Mouse (Mus musculus): Measurements from ENCODE around the gene Wdr46.

Gene Wdr46

GRCm38 (mm10) chr17:33952879-33953278 is 12.4 kb downstream of the Wdr46 start:
- DNase-seq (ENCODE audit: low spot score), result no peak

GRCm38 (mm10) chr17:33953310-33953709 is 12.8 kb downstream of the Wdr46 start:
- DNase-seq (ENCODE audit: low spot score), result no peak

- DNase-seq (ENCODE audit: low spot score), result no peak
Observed at GRCm38 (mm10) chr17:33953961-33954565, 13.6 kb downstream of the Wdr46 start.

GRCm38 (mm10) chr17:33954646-33955554 is 14.4 kb downstream of the Wdr46 start:
- no peak for DNase-seq (ENCODE audit: low spot score)

GRCm38 (mm10) chr17:33955555-33956214 is 15.2 kb downstream of the Wdr46 start, which contains the start of the genes Vps52 and Rps18:
Vps52 (plus strand) TSS chr17:33955812.
Rps18 (minus strand) TSS chr17:33956001.
- DNase-seq (ENCODE audit: low spot score), result peak; percentile 98

GRCm38 (mm10) chr17:33956336-33956735 is 15.9 kb downstream of the Wdr46 start:
- no peak for DNase-seq (ENCODE audit: low spot score)

GRCm38 (mm10) chr17:33957493-33957892 is 17.0 kb downstream of the Wdr46 start:
- no peak for DNase-seq (ENCODE audit: low spot score)

GRCm38 (mm10) chr17:33958451-33958850 is 18.0 kb downstream of the Wdr46 start:
- DNase-seq (ENCODE audit: low spot score), result no peak

GRCm38 (mm10) chr17:33959135-33959534 is 18.7 kb downstream of the Wdr46 start:
- no peak for DNase-seq (ENCODE audit: low spot score)

GRCm38 (mm10) chr17:33959948-33960347 is 19.5 kb downstream of the Wdr46 start:
- no peak for DNase-seq (ENCODE audit: low spot score)

- no peak for DNase-seq (ENCODE audit: low spot score)
Observed at GRCm38 (mm10) chr17:33962876-33963275, 22.4 kb downstream of the Wdr46 start.

- DNase-seq (ENCODE audit: low spot score), result no peak
Observed at GRCm38 (mm10) chr17:33965082-33965845, 24.8 kb downstream of the Wdr46 start.

- DNase-seq (ENCODE audit: low spot score), result no peak
Observed at GRCm38 (mm10) chr17:33965846-33966550, 25.5 kb downstream of the Wdr46 start.

GRCm38 (mm10) chr17:33968489-33968888 is 28.0 kb downstream of the Wdr46 start:
- peak; percentile 77 for DNase-seq (ENCODE audit: low spot score)

- peak; percentile 73 for DNase-seq (ENCODE audit: low spot score)
Observed at GRCm38 (mm10) chr17:33968927-33969326, 28.5 kb downstream of the Wdr46 start.

- DNase-seq (ENCODE audit: low spot score), result no peak
Observed at GRCm38 (mm10) chr17:33969394-33969793, 28.9 kb downstream of the Wdr46 start.

GRCm38 (mm10) chr17:33972691-33973090 is 32.2 kb downstream of the Wdr46 start:
- DNase-seq (ENCODE audit: low spot score), result no peak

- DNase-seq (ENCODE audit: low spot score), result no peak
Observed at GRCm38 (mm10) chr17:33973572-33973971, 33.1 kb downstream of the Wdr46 start.

- no peak for DNase-seq (ENCODE audit: low spot score)
Observed at GRCm38 (mm10) chr17:33977861-33978557, 37.5 kb downstream of the Wdr46 start.

GRCm38 (mm10) chr17:33978631-33979031 is 38.2 kb downstream of the Wdr46 start:
- peak; percentile 81 for DNase-seq (ENCODE audit: low spot score)
